Mouse (Mus musculus): ENCODE results near the gene Pom121.

The Pom121 gene

GRCm38 (mm10) chr5:135367841-135368240 lies 26.5 kb downstream of the Pom121 start:
- no peak for DNase-seq

GRCm38 (mm10) chr5:135363540-135363939 lies 30.8 kb downstream of the Pom121 start:
- peak; percentile 20 for DNase-seq

DNA sequence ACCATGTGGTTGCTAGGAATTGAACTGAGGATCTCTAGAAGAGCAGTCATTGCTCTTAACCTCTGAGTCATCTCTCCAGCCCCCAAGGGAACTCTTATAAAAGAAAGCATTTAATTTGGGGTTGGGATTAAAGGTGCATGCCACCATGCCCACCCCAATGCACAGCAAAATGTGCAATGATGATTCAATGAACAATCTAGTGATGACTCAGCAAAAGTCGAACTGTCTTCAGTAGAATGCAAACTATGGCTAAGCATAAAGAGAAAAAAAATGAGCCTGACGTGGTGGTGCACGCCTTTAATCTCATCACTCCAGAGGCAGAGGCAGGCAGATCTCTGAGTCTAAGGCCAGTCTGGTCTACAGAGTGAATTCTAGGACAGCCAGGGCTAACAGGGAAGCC lies 31.8 kb downstream of the Pom121 start:
- DNase-seq: no peak

DNA sequence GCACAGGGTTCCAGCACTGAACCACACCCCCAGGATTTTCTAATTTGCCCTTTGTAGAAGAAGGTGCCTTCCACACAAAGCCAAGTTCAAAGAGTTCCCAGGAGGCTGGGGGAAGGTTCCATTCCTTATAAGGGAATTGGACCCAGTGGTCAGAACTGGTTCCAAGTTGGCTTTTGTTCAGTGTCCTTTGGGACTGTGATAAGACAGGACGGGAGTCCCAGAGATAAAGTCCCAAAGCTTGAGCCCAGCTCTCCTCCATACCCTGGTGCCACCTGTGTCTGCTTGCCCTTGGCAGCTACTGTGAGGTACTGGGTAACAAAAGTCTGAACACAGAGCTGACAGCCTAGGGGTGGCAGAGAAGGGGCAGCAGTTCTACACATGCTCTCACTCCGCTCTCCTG lies 34.6 kb downstream of the Pom121 start:
- DNase-seq: no peak

- DNase-seq: peak; percentile 41
Measured at GRCm38 (mm10) chr5:135357556-135357955, 36.8 kb downstream of the Pom121 start.

DNA sequence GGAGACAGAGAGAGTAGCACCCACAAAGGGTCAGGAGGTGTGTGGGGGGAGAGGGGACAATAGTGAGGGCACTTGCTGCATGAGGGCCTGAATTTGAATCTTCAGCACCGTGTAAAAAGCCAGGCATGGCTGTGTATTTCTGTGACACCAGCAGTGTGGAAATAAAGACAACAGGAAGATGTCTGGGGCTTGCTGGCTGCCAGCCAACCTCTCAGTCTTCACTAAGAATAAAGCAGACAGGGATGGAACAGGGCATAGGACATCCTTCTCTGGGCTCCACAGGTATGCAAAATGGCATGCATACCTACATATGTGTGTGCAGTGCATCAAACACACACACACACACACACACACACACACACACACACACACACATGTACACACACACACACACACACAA lies 38.3 kb downstream of the Pom121 start:
- no peak for DNase-seq

DNA sequence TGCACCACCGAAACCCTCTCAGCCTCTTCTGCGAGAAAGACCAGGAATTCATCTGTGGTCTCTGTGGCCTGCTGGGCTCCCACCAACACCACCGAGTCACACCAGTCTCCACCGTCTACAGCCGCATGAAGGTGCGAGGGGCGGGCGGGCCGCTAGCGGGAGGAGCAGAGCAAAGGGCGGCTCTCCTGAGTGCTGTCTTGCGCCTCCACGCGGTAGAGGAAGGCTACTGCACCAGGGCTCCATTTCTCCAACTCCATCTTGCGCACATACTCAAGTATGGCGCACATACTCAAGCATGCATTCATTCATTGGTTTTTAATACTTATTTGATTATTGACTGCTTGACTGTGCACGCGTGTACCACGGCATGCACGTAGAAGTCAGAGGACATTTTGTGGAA lies 40.8 kb downstream of the Pom121 start:
- peak; percentile 25 for DNase-seq

DNA sequence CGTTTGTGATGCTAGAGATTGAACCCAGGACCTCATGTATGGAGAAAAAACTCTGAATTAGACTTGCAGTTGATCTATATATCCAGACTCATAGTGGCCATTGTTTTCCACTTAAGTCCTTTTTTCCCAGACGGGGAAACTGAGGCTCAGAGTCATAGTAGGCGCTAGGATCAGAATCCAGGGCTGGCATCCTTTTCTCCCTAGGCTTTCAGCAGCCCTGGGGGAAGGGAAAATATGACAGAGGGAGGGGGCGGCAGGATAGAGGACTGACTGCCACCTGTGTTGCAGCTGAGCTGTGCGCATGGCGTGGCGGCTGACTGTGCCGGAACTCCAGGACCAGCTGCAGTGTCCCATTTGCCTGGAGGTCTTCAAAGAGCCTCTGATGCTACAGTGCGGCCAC lies 41.4 kb downstream of the Pom121 start, which contains the start of gene Trim50:
Gene Trim50, plus strand, starts transcription at position 301 of the 400 bp plus-strand sequence.
- DNase-seq: no peak

DNA sequence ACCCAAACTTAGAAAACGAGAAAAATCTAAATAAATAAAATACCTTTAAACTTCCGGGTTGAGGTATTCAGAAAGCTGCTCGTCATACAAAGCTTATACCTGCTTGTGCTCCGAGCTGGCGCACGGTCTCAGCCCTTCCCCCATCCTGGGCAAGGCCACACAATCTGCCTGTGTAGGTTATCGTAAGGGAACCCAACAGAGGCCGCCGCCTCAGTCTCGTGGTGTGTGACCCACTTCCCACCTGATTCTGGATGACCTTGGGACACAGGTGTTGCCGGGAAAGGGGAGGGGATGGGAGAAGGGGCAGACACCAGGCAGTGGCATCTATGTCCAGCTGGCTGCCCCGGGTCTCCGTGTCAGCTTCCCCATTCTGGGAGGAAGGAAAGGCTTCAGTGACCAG lies 42.7 kb downstream of the Pom121 start:
- no peak for DNase-seq

- DNase-seq: no peak
Measured at GRCm38 (mm10) chr5:135349862-135350261, 44.5 kb downstream of the Pom121 start, which contains the start of gene Fkbp6. Fkbp6 (minus strand) TSS chr5:135350044.

GRCm38 (mm10) chr5:135347511-135348011 lies 46.8 kb downstream of the Pom121 start:
- no peak for DNase-seq

DNA sequence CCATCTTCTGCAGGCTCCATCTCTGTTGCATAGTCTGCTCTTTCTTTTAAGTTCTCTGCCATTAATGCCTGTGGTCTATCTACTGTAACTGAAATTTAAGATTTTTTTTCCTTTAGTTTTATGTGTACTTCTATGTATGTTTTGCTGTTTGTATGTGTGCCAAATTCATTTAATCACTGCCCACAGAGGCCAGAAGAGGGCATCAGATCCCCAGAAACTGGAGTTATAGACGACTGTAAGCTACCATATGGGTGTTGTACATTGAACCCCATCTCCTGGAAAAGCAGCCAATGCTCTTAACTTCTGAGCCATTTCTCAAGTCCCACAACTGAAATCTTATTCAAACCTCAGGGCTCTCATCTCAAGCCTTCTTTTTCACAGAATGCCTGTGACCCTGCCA lies 47.9 kb downstream of the Pom121 start:
- DNase-seq: no peak

DNA sequence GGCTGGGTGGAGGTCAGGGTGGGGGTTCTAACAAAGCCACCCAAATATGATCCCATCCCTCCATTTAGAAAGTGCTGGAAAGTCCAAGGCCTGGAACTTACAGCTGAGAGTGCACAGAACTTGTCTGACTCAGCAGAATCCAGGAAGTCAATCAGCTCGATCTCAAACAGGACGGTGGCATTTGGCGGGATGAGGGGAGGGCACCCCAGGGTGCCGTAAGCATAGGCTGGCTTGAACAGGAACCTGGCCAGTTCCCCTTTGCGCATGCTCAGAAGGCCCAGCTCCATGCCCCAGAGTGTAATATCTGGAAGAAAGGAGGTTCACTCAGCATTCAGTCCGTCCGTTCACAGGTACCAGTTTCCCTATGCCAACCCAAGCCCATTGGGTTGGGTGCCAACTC lies 48.4 kb downstream of the Pom121 start:
- DNase-seq: no peak

DNA sequence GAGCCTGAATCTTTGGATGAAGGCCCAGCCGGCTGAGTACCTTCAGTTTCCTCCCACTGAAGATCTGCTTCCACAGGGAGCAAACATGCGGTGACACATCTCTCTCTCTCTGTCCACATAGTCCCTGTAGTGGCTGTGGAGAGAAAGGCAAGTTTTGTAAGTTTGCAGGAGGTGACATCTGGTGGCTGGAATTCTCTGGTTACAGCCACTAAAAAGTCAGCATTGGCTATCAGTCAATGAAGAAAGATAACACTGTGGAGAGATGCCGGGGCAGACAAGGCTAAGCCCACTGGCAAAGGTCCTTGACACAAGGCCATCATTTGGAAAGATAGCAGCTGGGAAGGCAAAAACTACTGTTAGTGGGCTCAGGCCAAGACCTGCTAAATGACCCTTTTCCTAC lies 56.8 kb downstream of the Pom121 start:
- no peak for DNase-seq

- no peak for DNase-seq
Measured at GRCm38 (mm10) chr5:135331161-135331560, 63.2 kb downstream of the Pom121 start.

GRCm38 (mm10) chr5:135330201-135330600 lies 64.1 kb downstream of the Pom121 start:
- no peak for DNase-seq

- DNase-seq: no peak
Measured at GRCm38 (mm10) chr5:135329471-135329870, 64.9 kb downstream of the Pom121 start.
